Mouse (Mus musculus) forebrain, embryonic 14.5 days (tissue): ENCODE data around the gene Slc20a1. TPM values are rescaled to one million over a fixed set of nuclear protein-coding genes. Genes with fewer than 3 reads are reported as not detected.

Experiments
- ATAC-seq: fragments of 200-750 bp; cut with Nextera tagmentation; 2 replicates; pipeline ENCODE4 v1.8.0; 2017; ENCODE audit warnings: mild to moderate bottlenecking, moderate library complexity
- DNase-seq: peaks from one replicate; pipeline ENCODE4 v3.0.0-alpha.2; 2015; ENCODE audit warnings: low spot score
- H3K27ac ChIP-seq: fragments of 300-500 bp; sonication (generic); 2 replicates; pipeline ENCODE4 v1.5.1; 2014; ENCODE audit warnings: low read depth, mild to moderate bottlenecking, control low read depth, low read length, moderate library complexity
- H3K27me3 ChIP-seq: fragments of 300-500 bp; sonication (generic); replicated peaks from 2 replicates; pipeline ENCODE4 v1.6.1; 2014; ENCODE audit warnings: low read length, control low read depth, mixed read lengths; ENCODE audit not compliant: control insufficient read depth, insufficient read depth
- H3K36me3 ChIP-seq: fragments of 300-500 bp; sonication (generic); 2 replicates; pipeline ENCODE4 v1.6.1; 2014; ENCODE audit warnings: low read length, control low read depth; ENCODE audit not compliant: control insufficient read depth, insufficient read depth
- H3K4me1 ChIP-seq: fragments of 300-500 bp; sonication (generic); 2 replicates; pipeline ENCODE4 v1.6.1; 2014; ENCODE audit warnings: antibody characterized with exemption, low read length, control low read depth; ENCODE audit not compliant: control insufficient read depth, insufficient read depth
- H3K4me2 ChIP-seq: fragments of 300-500 bp; sonication (generic); 2 replicates; pipeline ENCODE4 v1.6.1; 2014; ENCODE audit warnings: mild to moderate bottlenecking, control low read depth, low read length
- H3K4me3 ChIP-seq: fragments of 300-500 bp; sonication (generic); 2 replicates; pipeline ENCODE4 v1.5.1; 2014; ENCODE audit warnings: low read depth, low read length, control low read depth
- H3K9ac ChIP-seq: fragments of 300-500 bp; sonication (generic); 2 replicates; pipeline ENCODE4 v1.6.1; 2014; ENCODE audit warnings: mild to moderate bottlenecking, low read length, control low read depth, moderate library complexity
- H3K9me3 ChIP-seq: fragments of 300-500 bp; sonication (generic); replicated peaks from 2 replicates; pipeline ENCODE4 v1.6.1; 2016; ENCODE audit warnings: low read length, control low read depth, mixed read lengths; ENCODE audit not compliant: control insufficient read depth
- WGBS: fragments of 180-500 bp; shearing (Covaris S2); extraction: QIAGEN DNeasy Blood & Tissue Kit; methylation state at CpG from one replicate; pipeline ENCODE4 v1.1.7; 2014; 5-methylcytosine and 5-hydroxymethylcytosine counted together
- polyA plus RNA-seq: library from polyadenylated mRNA; unstranded; fragments of >200 nt; fragmentation: Nextera tagmentation; extraction: Ambion mirVana; gene quantifications from 2 replicates; pipeline ENCODE4 v1.2.1, GENCODE M21; 2014

The Slc20a1 gene
- polyA plus RNA-seq, 1 experiment from 2014 or later = 46.8 TPM

DNA sequence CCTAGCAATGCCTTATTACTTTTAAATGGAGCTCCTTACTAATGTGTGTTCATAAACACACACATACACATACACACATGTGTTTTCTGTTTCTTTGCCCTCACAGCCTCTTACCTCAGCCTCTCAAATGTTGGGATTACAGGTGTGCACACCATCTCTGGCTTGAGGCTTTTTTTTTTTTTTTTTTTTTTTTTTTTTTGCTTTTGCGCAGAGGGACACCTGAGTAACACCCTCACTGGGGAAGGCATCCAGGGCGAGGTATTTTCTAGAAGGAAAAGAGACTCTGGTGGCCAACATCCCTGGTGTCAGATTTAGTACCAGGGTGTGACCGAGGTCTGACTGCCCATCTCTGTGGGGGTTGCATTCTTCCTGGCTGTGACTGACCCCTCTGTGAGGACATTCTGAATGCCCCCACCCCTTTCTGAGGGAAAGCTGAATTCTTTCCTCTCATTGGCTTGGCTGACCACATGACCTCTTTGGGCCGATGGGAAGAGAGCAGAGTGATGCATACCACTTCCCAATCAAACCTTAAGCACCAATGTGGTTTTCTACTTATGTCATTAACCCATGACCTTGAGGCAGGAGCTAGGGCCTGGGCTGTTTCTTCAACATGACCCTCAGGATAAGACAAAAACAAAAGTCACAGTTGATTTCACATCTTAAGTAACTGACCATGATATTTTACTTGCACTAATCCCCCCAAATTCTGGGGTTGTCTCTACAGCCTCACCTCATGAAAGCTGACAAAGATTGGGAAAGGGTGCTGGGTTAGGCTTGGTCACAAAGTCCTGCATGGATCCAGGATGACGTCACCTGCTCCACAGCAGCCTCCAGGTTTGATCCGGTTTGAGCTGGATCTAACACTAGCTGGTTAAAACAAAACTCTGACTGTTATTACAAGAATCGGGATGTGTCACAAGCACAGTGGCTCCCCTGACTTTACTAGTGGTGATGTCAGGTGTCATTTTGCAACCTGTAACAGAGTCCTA lies 43.6 kb downstream of the Slc20a1 start:
- DNase-seq = no peak
- H3K4me3 ChIP-seq = no peak overlapping the region
- H3K4me1 ChIP-seq = no peaks in the 10 kb centered on the region
- no peaks in the 10 kb centered on the region for H3K36me3 ChIP-seq
- WGBS = 60% methylated on average over 7 of the region's 7 CpGs
- H3K9me3 ChIP-seq = no peaks in the 10 kb centered on the region
- ATAC-seq = no peak
- H3K27ac ChIP-seq = no peak overlapping the region
- no peak overlapping the region for H3K9ac ChIP-seq
- H3K4me2 ChIP-seq = no peak overlapping the region
- H3K27me3 ChIP-seq = no peaks in the 10 kb centered on the region

- no peaks in the 10 kb centered on the region for H3K36me3 ChIP-seq
- no peak overlapping the region for H3K4me3 ChIP-seq
- H3K27me3 ChIP-seq = no peaks in the 10 kb centered on the region
- no peaks in the 10 kb centered on the region for H3K9me3 ChIP-seq
- no peak overlapping the region for H3K4me2 ChIP-seq
- H3K9ac ChIP-seq = no peak overlapping the region
- 95% methylated on average over 4 of the region's 4 CpGs for WGBS
- H3K27ac ChIP-seq = no peak overlapping the region
- H3K4me1 ChIP-seq = no peaks in the 10 kb centered on the region
- no peak for ATAC-seq
- no peak for DNase-seq
Observed at GRCm38 (mm10) chr2:129243005-129243404, 44.4 kb downstream of the Slc20a1 start.

- 43% methylated on average over 9 of the region's 9 CpGs for WGBS
- Histone ChIP-seq H3K4me1 (no peaks in the 10 kb centered on the region), H3K36me3 (no peaks in the 10 kb centered on the region), H3K4me2 (no peak overlapping the region), H3K9me3 (no peaks in the 10 kb centered on the region), H3K4me3 (no peak overlapping the region), H3K9ac (no peak overlapping the region), H3K27ac (no peak overlapping the region), H3K27me3 (no peaks in the 10 kb centered on the region)
- no peak for ATAC-seq
- no peak for DNase-seq
Observed at GRCm38 (mm10) chr2:129243786-129244185, 45.2 kb downstream of the Slc20a1 start.

- 89% methylated on average over 20 of the region's 20 CpGs for whole genome bisulfite sequencing
- DNase-seq = no peak
Observed at GRCm38 (mm10) chr2:129244446-129245120, 46.0 kb downstream of the Slc20a1 start.

GRCm38 (mm10) chr2:129245618-129246017 lies 47.1 kb downstream of the Slc20a1 start:
- no peak overlapping the region for H3K4me3 ChIP-seq
- H3K9me3 ChIP-seq = no peaks in the 10 kb centered on the region
- no peak overlapping the region for H3K9ac ChIP-seq
- no peaks in the 10 kb centered on the region for H3K36me3 ChIP-seq
- no peaks in the 10 kb centered on the region for H3K27me3 ChIP-seq
- ATAC-seq (no peak), DNase-seq (no peak)
- no peak overlapping the region for H3K4me2 ChIP-seq
- 41% methylated on average over 5 of the region's 5 CpGs for WGBS
- no peak overlapping the region for H3K27ac ChIP-seq
- no peaks in the 10 kb centered on the region for H3K4me1 ChIP-seq

More at GRCm38 (mm10) chr2:129244446-129245120, 46.0 kb downstream of the Slc20a1 start:
- Histone ChIP-seq H3K4me2 (no peak overlapping the region), H3K9me3 (no peaks in the 10 kb centered on the region), H3K36me3 (no peaks in the 10 kb centered on the region), H3K4me1 (no peaks in the 10 kb centered on the region), H3K4me3 (no peak overlapping the region), H3K27ac (no peak overlapping the region), H3K27me3 (no peaks in the 10 kb centered on the region), H3K9ac (no peak overlapping the region)
- no peak for ATAC-seq

DNA sequence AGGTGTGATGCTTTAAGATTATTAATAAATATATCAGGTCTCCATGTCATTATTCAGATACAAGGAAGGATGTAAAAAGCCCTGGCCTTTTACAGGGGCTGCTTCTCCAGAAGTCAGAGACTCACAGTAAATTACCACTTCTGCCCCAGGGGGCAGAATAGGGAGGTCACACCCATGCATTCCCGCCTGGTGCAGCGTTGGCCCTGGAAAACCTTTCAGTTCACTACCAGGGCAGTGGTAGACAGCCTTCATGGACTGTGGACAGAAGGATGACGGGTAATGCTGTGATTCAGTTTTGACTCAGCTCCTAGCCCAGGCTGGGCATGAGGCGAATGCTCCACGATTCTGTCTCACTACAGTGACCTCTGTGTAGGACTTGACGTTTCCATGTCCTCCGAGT lies 47.9 kb downstream of the Slc20a1 start:
- no peaks in the 10 kb centered on the region for H3K36me3 ChIP-seq
- no peak overlapping the region for H3K27ac ChIP-seq
- no peaks in the 10 kb centered on the region for H3K4me1 ChIP-seq
- ATAC-seq (no peak), DNase-seq (no peak)
- H3K4me3 ChIP-seq = no peak overlapping the region
- no peak overlapping the region for H3K4me2 ChIP-seq
- H3K9ac ChIP-seq = no peak overlapping the region
- WGBS = 85% methylated on average over 7 of the region's 7 CpGs
- no peaks in the 10 kb centered on the region for H3K27me3 ChIP-seq
- no peaks in the 10 kb centered on the region for H3K9me3 ChIP-seq

DNA sequence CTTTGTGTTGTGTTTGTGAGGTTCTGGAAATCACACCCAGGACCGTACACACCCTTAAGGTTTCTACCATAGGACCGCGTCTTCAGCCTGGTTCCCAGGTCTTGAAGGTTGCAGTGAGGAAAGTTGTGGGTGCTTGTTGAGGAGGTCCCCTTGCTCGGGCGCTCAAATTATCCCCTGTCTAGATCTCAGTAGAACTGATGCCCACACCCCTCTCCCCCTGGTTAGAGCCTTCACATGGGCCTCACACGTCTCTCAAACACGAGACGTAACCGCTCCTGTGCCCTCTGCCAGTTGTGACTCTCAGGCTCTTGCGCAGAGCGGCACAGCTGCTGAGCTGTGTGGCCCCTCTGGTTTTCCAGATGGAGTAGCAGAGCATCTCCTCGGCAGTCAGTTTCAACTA lies 48.4 kb downstream of the Slc20a1 start:
- ATAC-seq = no peak
- Histone ChIP-seq H3K4me1 (no peaks in the 10 kb centered on the region), H3K27ac (no peak overlapping the region), H3K9me3 (no peaks in the 10 kb centered on the region), H3K36me3 (no peaks in the 10 kb centered on the region), H3K4me3 (no peak overlapping the region), H3K4me2 (no peak overlapping the region), H3K9ac (no peak overlapping the region), H3K27me3 (no peaks in the 10 kb centered on the region)
- no peak for DNase-seq
- 96% methylated on average over 12 of the region's 12 CpGs for WGBS

- Histone ChIP-seq H3K4me3 (no peak overlapping the region), H3K27me3 (no peaks in the 10 kb centered on the region), H3K9ac (no peak overlapping the region), H3K9me3 (no peaks in the 10 kb centered on the region), H3K36me3 (no peaks in the 10 kb centered on the region), H3K27ac (no peak overlapping the region), H3K4me1 (no peaks in the 10 kb centered on the region), H3K4me2 (no peak overlapping the region)
- 90% methylated on average over 7 of the region's 7 CpGs for WGBS
- no peak for ATAC-seq
- no peak for DNase-seq
Observed at GRCm38 (mm10) chr2:129247707-129248121, 49.1 kb downstream of the Slc20a1 start.

DNA sequence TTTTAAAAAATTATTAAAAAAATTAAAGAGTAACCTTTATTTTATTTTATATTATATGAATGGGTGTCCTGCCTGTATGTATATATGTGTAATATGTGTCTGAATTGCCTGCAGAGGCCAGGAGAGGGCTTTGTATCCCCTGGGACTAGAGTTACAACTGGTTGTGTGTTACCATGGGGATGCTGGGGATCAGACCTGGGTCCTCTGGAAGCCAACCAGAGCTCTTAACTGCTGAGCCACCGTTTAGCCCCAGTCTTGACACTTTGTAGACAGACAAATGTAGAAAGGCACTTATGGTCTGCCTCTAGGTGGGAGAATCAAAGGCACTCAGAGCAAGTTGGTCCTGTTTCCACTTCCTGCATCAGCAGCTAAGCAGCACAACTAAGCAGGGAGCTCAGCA lies 50.8 kb downstream of the Slc20a1 start:
- DNase-seq (no peak), ATAC-seq (no peak)
- Histone ChIP-seq H3K9ac (no peak overlapping the region), H3K36me3 (no peaks in the 10 kb centered on the region), H3K4me3 (no peak overlapping the region), H3K27me3 (no peaks in the 10 kb centered on the region), H3K9me3 (no peaks in the 10 kb centered on the region), H3K4me2 (no peak overlapping the region), H3K27ac (no peak overlapping the region), H3K4me1 (no peaks in the 10 kb centered on the region)
- WGBS = 74% methylated on average over 1 of the region's 1 CpGs
